Mouse (Mus musculus): ENCODE measurements around the gene Ube4b. TPM values are rescaled to one million over a fixed set of nuclear protein-coding genes. Genes with fewer than 3 reads are reported as not detected.
A peak's percentile ranks its signal among the peaks of the same experiment; 100 is the strongest.

The Ube4b gene
- total and polyA plus RNA-seq, 2 experiments from 2014 or later: 48.1 to 117 TPM

DNA sequence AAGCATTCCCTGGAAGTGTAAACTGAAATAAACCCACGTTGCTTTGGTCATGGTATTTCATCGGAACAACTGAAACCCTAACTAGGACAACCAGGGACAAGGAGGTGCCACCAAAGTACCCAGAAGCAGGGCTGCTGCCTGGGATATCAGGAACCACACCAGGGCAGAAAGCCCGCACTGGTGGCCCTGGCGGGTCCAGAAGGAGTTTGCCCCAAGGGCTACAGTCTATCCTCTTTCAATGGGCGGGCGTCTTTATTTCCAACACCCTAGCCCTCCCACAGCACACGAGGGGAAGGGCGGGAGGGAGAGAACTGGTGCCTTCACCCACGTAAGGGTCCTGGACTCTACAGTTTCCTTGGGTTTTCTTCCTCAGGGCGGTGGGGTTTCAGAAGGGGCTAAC lies 10.1 kb downstream of the Ube4b start:
- H3K9ac ChIP-seq (replicated peaks; ENCODE audit: low read length): no peak overlapping the region
- peaks cover 16% of the 10 kb centered on the region; the same call in 1 of the 2 replicates for H3K4me1 ChIP-seq (ENCODE audit: insufficient read depth, low read length)
- H3K4me3 ChIP-seq (ENCODE audit: low read length): no peak overlapping the region
- no peak for TF ChIP-seq CTCF (IDR thresholded peaks at IDR 0.05; ENCODE audit: low read depth)
- ATAC-seq (no peak), DNase-seq (ENCODE audit: low spot score) (no peak)
- H3K9me3 ChIP-seq (ENCODE audit: low read length): no peaks in the 10 kb centered on the region
- H3K4me2 ChIP-seq (ENCODE audit: low read depth, low read length): no peak overlapping the region
- 73% methylated on average over 10 of the region's 10 CpGs for WGBS
- no peaks in the 10 kb centered on the region for H3K36me3 ChIP-seq (ENCODE audit: insufficient read depth, low read length)
- no peaks in the 10 kb centered on the region for H3K27me3 ChIP-seq (ENCODE audit: insufficient read depth, low read length)
- H3K27ac ChIP-seq: no peak overlapping the region

DNA sequence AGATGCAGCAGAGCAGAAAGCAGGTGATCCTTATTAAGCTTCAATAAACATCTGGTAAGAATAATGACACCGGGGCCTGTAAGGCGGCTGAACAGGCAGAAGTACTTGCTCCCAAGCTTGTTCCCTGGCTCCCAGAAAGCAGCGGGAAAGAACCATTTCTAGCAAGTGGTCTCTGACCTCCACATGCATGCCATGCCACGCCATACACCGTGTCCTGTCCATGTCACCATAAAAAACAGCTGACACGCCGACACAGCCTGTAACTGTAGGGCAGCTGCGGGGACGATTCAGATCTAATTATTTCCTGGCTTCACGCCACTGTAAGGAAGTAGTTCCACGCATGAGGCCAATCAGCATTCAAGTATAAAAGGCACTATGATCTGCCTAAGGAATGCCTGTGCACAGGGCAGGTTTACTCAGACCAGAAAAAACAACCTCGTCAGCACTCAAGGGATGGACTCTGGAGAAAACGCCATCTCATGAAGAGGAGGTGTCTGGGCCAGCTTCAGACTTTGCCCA lies 10.8 kb downstream of the Ube4b start:
- Histone ChIP-seq H3K27ac (0 out of 2 replicates have a peak overlapping the region, but pooled peaks have one; percentile 41), H3K4me1 (ENCODE audit: insufficient read depth, low read length) (peaks cover 16% of the 10 kb centered on the region; the same call in 1 of the 2 replicates)
- WGBS: 21% methylated on average over 13 of the region's 13 CpGs

DNA sequence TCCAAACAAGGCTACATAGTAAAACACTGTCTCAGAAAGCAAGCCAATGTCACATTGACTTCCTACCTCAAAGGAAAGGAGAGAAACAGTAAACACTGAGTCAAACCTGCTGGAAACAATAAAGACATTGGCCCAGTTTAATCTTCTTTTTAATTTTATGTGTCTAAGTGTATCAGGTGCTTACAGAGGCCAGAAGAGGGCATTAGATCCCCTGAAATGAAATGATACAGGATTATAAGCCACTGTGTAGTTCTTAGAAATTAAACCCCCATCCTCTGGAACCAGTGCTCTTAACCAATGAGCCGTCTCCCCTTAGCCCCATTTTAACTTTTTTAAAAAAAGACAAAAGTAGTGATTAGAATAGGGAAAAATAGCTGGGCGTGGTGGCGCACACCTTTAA lies 12.3 kb downstream of the Ube4b start:
- no peaks in the 10 kb centered on the region for H3K36me3 ChIP-seq (ENCODE audit: insufficient read depth, low read length)
- no peak overlapping the region for H3K4me3 ChIP-seq (ENCODE audit: low read length)
- no peak overlapping the region for H3K4me2 ChIP-seq (ENCODE audit: low read depth, low read length)
- no peak overlapping the region for H3K27ac ChIP-seq
- H3K27me3 ChIP-seq (ENCODE audit: insufficient read depth, low read length): no peaks in the 10 kb centered on the region
- 91% methylated on average over 3 of the region's 3 CpGs for WGBS
- peaks cover 16% of the 10 kb centered on the region; the same call in 1 of the 2 replicates for H3K4me1 ChIP-seq (ENCODE audit: insufficient read depth, low read length)
- DNase-seq (ENCODE audit: low spot score) (no peak), ATAC-seq (no peak)
- H3K9me3 ChIP-seq (ENCODE audit: low read length): no peaks in the 10 kb centered on the region
- no peak overlapping the region for H3K9ac ChIP-seq (replicated peaks; ENCODE audit: low read length)
- peak; percentile 45 for TF ChIP-seq CTCF (IDR thresholded peaks at IDR 0.05; ENCODE audit: low read depth)

More for the DNA sequence above, 10.8 kb downstream of the Ube4b start:
- no peaks in the 10 kb centered on the region for H3K27me3 ChIP-seq (ENCODE audit: insufficient read depth, low read length)
- no peak for TF ChIP-seq CTCF (IDR thresholded peaks at IDR 0.05; ENCODE audit: low read depth)
- DNase-seq (ENCODE audit: low spot score) (peak; percentile 44), ATAC-seq (no peak)
- H3K9me3 ChIP-seq (ENCODE audit: low read length): no peaks in the 10 kb centered on the region
- H3K9ac ChIP-seq (replicated peaks; ENCODE audit: low read length): no peak overlapping the region; the same call in 1 of the 2 replicates
- no peaks in the 10 kb centered on the region for H3K36me3 ChIP-seq (ENCODE audit: insufficient read depth, low read length)
- 0 out of 2 replicates have a peak overlapping the region, but pooled peaks have one; percentile 18 for H3K4me2 ChIP-seq (ENCODE audit: low read depth, low read length)
- H3K4me3 ChIP-seq (ENCODE audit: low read length): no peak overlapping the region

DNA sequence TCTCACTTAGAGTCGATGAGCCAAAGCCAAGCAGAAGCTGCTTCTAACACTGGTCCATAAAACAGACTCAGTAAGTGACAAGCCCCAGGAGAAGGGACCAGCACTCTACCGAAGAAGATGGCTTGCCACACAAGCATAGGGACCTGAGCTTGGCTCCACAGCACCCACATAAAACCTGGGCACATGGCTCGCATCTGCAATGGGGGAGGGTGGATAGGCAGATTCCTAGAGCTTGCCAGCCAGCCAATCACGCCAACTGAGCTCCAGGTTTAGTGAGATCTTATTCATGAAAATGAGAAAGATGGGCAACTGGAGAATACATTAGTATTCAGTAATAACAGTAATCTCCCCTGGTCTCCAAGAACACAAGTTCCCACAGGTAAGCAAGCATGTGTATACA lies 16.8 kb downstream of the Ube4b start:
- ATAC-seq (no peak), DNase-seq (ENCODE audit: low spot score) (no peak)
- Histone ChIP-seq H3K36me3 (ENCODE audit: insufficient read depth, low read length) (no peaks in the 10 kb centered on the region), H3K9me3 (ENCODE audit: low read length) (no peaks in the 10 kb centered on the region), H3K27ac (no peak overlapping the region), H3K27me3 (ENCODE audit: insufficient read depth, low read length) (no peaks in the 10 kb centered on the region), H3K4me1 (ENCODE audit: insufficient read depth, low read length) (0 out of 2 replicates have a peak, but pooled peaks cover under 1% of the 10 kb centered on the region), H3K4me2 (ENCODE audit: low read depth, low read length) (no peak overlapping the region), H3K4me3 (ENCODE audit: low read length) (no peak overlapping the region), H3K9ac (replicated peaks; ENCODE audit: low read length) (no peak overlapping the region)
- no peak for TF ChIP-seq CTCF (IDR thresholded peaks at IDR 0.05; ENCODE audit: low read depth)
- 87% methylated on average over 4 of the region's 4 CpGs for WGBS

DNA sequence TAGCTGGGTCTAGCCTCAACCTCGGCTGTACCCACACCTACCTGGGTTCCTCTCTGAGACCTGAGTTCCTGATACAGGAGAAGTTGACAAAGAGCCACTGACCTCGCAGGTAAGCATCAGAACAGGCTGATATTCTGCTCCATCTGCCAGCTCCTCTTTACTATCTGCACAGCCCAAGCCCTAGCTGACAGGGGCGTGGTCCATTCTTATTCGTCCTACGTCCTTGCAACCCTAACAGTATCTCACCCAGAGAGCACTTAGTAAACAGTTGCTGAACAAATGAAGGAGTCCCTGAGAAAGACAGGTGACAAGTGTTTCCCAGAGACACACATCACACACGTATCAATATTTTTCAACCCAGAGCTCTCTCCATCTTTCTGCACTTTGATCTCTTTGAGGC lies 18.2 kb downstream of the Ube4b start:
- Histone ChIP-seq H3K4me2 (ENCODE audit: low read depth, low read length) (no peak overlapping the region), H3K27ac (no peak overlapping the region), H3K4me1 (ENCODE audit: insufficient read depth, low read length) (0 out of 2 replicates have a peak, but pooled peaks cover 3% of the 10 kb centered on the region), H3K9me3 (ENCODE audit: low read length) (no peaks in the 10 kb centered on the region), H3K36me3 (ENCODE audit: insufficient read depth, low read length) (no peaks in the 10 kb centered on the region), H3K9ac (replicated peaks; ENCODE audit: low read length) (no peak overlapping the region), H3K27me3 (ENCODE audit: insufficient read depth, low read length) (no peaks in the 10 kb centered on the region), H3K4me3 (ENCODE audit: low read length) (no peak overlapping the region)
- no peak for DNase-seq (ENCODE audit: low spot score)
- 92% methylated on average over 6 of the region's 6 CpGs for WGBS
- no peak for ATAC-seq
- no peak for TF ChIP-seq CTCF (IDR thresholded peaks at IDR 0.05; ENCODE audit: low read depth)

DNA sequence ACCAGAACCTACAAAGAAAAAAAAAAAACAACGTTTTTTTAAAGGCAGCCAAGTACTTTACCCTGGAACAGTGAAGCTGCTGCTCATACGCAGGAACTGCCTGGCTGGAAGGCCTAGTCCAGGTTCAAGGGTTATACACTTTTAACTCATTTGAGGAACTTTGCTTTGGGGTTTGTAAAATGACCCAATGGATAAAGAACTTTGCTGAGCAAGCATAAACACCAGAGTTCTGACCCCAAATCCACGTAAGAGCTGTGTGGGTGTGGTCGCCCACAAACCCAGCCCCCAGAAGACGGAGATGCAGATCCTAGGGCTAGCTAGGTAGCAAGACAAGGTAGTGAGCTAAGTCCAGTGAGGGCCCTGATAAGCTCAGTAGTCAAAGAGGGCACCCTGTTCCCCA lies 19.1 kb downstream of the Ube4b start:
- Histone ChIP-seq H3K9me3 (ENCODE audit: low read length) (no peaks in the 10 kb centered on the region), H3K27ac (no peak overlapping the region), H3K4me2 (ENCODE audit: low read depth, low read length) (no peak overlapping the region), H3K9ac (replicated peaks; ENCODE audit: low read length) (no peak overlapping the region), H3K4me3 (ENCODE audit: low read length) (no peak overlapping the region), H3K4me1 (ENCODE audit: insufficient read depth, low read length) (0 out of 2 replicates have a peak, but pooled peaks cover 3% of the 10 kb centered on the region), H3K36me3 (ENCODE audit: insufficient read depth, low read length) (no peaks in the 10 kb centered on the region), H3K27me3 (ENCODE audit: insufficient read depth, low read length) (no peaks in the 10 kb centered on the region)
- no peak for TF ChIP-seq CTCF (IDR thresholded peaks at IDR 0.05; ENCODE audit: low read depth)
- 92% methylated on average over 5 of the region's 5 CpGs for WGBS
- DNase-seq (ENCODE audit: low spot score): no peak
- no peak for ATAC-seq

DNA sequence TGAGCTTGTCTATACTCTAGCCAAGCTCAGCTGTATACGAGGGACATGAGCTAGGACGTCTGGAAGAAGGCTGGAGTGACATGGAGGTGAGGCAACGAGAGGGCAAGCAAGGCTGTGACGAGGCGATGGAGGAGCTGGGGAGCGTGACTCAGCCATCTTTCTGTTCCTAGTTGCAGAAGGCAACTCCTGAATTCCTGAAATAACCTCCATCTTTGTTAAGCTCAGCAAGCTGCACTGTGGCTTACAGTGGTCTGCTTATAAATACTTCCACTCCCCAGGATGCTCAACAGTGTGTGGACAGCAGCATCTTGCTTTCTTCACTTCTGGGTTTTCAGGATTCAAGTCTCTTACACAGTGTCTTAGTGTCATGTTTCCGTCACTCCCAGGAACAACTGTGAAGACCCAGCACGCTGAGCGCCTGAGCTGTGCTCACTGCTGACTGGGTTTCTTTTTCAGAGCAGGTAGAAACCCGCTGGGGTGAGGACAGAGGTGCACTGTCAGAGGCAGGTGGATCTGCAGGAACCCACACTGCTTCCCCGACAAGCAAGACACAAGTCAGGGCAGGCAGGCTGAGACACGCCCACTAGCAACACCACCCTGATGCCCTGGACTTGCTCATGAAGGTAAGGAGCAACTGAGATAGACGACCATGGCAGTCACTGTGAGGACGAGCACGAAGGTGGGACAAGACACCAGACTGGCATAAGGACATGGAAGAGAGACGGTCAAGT lies 20.7 kb downstream of the Ube4b start:
- H3K4me1 ChIP-seq (ENCODE audit: insufficient read depth, low read length): 0 out of 2 replicates have a peak, but pooled peaks cover 3% of the 10 kb centered on the region
- H3K27me3 ChIP-seq (ENCODE audit: insufficient read depth, low read length): no peaks in the 10 kb centered on the region
- WGBS: 76% methylated on average over 16 of the region's 16 CpGs
- no peak for TF ChIP-seq CTCF (IDR thresholded peaks at IDR 0.05; ENCODE audit: low read depth)
- H3K4me3 ChIP-seq (ENCODE audit: low read length): no peak overlapping the region
- ATAC-seq (no peak), DNase-seq (ENCODE audit: low spot score) (no peak)
- H3K9ac ChIP-seq (replicated peaks; ENCODE audit: low read length): no peak overlapping the region
- H3K36me3 ChIP-seq (ENCODE audit: insufficient read depth, low read length): no peaks in the 10 kb centered on the region
- H3K4me2 ChIP-seq (ENCODE audit: low read depth, low read length): no peak overlapping the region
- H3K27ac ChIP-seq: no peak overlapping the region
- no peaks in the 10 kb centered on the region for H3K9me3 ChIP-seq (ENCODE audit: low read length)

Data from hindbrain, postnatal 0 days (tissue).